Mouse (Mus musculus) thymus, postnatal 0 days (tissue): ENCODE measurements around the gene Shroom3. TPM values are rescaled to one million over a fixed set of nuclear protein-coding genes. Genes with fewer than 3 reads are reported as not detected.
A peak's percentile ranks its signal among the peaks of the same experiment; 100 is the strongest.

Source experiments
- DNase-seq: peaks from one replicate; pipeline ENCODE4 v3.0.0-alpha.2; 2015; ENCODE audit warnings: low spot score
- polyA plus RNA-seq: library from polyadenylated mRNA; unstranded; fragments of >200 nt; fragmentation: Nextera tagmentation; extraction: Ambion mirVana; gene quantifications from 2 replicates; pipeline ENCODE4 v1.2.1, GENCODE M21; 2015

Shroom3 gene
- polyA plus RNA-seq, 1 experiment from 2014 or later, result 0.77 TPM

DNA sequence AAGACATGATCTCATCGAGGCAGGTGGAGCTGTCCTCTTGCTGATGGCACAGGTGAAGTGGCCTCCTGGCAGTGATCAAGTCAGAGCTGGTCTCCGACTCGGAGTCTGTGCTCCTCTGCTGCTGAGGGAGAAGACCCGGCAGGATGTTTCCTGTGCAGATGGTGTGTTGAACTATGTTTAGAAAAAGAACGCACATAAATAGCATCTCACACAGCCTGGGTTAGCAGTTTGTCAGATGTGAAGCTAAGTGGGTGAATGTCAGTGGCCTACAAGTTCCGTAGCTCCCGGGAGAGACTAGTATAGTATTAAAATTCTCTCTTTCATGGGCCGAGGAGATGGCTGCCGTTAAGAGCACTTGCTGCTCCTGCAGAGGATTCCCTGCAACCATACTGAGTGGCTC is 276.5 kb downstream of the Shroom3 start:
- DNase-seq, result no peak

DNA sequence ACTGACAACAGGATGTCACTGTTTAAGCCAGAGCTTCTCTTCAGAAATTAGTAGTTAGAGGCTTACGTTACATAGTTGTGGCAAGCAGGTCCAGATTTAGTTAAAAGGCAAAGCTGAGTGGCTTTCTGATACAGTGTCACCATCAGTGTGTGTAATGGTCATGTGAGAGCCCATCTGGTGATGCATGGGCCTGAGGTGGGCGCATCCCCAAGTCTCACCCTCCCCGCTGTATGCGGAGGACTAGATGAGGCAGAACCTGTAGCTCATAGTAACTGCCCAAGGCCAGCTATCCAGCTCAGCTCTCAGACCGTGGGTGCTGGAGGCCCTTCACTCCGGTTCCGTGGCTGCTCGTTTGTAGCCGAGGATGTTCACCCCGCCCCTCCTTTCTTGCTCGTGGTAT is 278.1 kb downstream of the Shroom3 start:
- no peak for DNase-seq

GRCm38 (mm10) chr5:92961770-92962231 is 278.6 kb downstream of the Shroom3 start:
- DNase-seq, result no peak

- DNase-seq, result peak; percentile 6
These were observed 281.5 kb downstream of the Shroom3 start for GRCm38 (mm10) chr5:92964691-92965090.

- DNase-seq, result no peak
These were observed 283.9 kb downstream of the Shroom3 start for GRCm38 (mm10) chr5:92967143-92967542.

- DNase-seq, result no peak
These were observed 284.7 kb downstream of the Shroom3 start for GRCm38 (mm10) chr5:92967906-92968305.

DNA sequence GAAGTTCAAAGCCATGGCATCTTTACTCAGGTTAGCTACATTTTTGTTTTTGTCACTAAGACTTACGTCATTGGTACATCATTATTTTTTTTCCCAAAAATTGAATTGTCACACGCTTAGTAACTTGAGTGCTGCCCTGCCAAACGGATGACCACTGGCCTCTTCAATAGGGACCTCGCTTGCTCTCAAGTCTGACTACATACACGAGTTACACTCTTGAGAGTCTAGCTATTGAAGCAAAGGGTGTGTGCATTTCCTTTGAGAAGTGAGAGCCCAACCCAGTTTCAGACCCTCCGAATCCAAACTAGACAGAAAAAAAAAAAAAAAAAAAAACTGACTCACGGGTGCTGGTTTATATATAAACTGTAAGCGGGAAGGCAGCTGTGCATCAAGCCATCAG is 286.2 kb downstream of the Shroom3 start:
- no peak for DNase-seq

DNA sequence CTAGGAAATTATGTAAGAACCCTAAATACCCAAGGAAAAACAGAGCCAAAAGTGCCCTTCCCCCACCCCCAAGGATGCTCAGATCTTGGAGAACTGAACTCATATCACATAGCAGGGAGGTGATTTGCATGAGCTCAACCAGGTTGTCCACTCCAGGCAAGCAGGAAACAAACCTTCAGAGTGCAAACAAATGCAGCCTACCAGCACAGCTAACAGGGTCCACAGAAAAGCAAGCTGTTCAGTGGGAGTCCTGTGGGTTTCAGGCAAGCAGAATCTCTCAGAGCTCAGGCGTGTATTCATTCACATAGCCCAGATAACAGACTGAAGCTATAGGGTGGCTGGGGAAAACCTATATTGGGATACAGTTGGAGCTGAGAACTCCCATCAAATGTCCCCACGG is 286.7 kb downstream of the Shroom3 start:
- no peak for DNase-seq

DNA sequence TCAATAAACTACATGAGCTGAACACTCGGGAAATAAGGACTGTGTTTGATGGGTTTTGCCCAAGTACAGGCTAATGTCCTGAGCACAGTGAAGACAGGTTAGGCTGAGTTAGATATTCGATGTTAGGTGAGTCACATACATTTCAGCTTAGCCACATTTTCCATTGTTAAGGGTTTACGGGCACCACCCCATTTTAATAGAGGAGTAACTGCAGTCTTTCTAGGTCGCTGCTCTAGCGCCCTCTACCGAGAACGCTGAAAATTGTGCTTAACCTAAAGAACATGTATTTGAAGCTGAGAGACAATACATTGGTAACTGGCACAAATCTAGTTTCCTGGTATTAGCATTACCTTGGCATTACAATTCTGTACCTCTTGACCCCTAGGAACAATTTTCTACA is 287.2 kb downstream of the Shroom3 start:
- DNase-seq, result peak; percentile 19

GRCm38 (mm10) chr5:92980393-92980792 is 297.2 kb downstream of the Shroom3 start:
- DNase-seq, result no peak

DNA sequence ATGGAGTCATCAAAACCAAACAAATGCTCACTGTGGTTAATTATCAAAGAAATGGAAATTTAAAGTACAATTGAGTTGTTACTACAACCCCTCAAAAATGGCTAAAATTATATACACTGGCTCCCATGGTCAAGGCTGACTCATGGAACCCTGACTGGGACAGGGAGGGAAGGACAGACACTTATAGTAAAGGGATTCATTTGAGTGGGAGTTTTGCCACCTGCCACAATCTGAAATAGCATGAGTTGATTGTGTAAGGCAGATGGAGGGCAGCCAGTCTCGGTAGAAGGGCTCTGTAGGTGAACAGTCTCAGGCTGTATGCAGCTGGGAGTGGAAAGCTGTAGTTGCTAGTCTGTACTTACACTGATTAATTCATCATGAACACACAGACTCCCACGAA is 297.6 kb downstream of the Shroom3 start:
- DNase-seq, result no peak

DNA sequence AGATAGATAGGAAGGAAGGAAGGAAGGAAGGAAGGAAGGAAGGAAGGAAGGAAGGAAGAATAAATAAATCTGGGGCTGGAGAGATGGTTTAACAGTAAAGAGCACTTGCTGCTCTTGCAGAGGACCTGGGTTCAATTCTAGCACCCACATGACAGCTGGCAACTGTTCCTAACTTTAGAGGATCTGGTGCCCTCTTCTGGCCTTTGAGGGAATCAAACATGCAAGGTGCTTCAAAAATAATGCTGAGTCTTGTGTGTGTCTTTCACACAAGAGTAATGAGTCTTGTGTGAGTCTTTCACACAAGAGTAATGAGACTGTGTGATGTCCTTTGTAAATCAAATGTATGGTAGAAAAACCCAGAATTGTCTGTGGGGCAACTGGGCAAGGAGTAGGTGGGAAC is 299.4 kb downstream of the Shroom3 start:
- no peak for DNase-seq

GRCm38 (mm10) chr5:92983942-92984341 is 300.7 kb downstream of the Shroom3 start:
- DNase-seq, result no peak

DNA sequence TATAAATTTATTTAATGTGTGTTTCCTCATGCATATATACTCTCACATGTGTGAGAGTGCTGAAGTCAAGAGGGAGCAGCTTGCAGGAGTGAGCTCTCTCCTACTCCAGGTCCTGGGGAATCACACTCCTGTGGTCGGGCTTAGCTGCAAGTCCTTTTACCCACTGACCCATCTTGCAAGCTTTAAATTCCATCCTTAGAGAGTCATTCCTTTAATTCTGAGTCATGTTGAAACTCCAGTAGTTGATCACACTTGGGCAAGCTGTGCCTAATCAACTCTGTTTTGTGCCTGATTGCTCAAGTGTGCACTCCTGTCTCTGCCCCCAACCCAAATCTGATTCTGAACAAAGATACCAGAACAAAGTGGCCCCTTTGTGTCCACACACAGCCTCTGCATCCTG is 301.5 kb downstream of the Shroom3 start:
- no peak for DNase-seq

GRCm38 (mm10) chr5:92985391-92985790 is 302.2 kb downstream of the Shroom3 start:
- no peak for DNase-seq

GRCm38 (mm10) chr5:92986651-92987610 is 303.7 kb downstream of the Shroom3 start:
- DNase-seq, result no peak

GRCm38 (mm10) chr5:92987891-92988768 is 304.9 kb downstream of the Shroom3 start:
- DNase-seq, result no peak

GRCm38 (mm10) chr5:92988769-92989356 is 305.6 kb downstream of the Shroom3 start:
- DNase-seq, result no peak

DNA sequence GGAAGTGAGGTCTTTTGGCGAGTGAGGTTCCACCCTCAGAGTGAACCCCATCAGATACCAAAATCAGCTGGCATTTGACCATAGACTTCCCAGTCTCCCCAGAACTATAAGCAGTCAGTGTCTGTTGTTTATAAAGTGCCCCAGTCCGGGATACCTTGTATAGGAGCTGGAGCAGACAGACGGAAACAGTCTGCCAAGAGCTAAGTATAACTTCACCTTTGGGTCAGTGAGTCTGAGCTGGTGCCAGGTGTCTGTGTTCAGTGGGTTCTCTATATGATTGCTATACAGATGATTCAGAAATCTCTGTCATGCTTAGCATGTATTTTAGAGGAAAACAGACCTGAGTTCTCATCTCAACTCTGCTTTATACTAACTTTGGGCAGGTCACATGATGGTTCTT is 308.9 kb downstream of the Shroom3 start:
- DNase-seq, result no peak

GRCm38 (mm10) chr5:92994309-92994708 is 311.1 kb downstream of the Shroom3 start:
- no peak for DNase-seq

GRCm38 (mm10) chr5:92994861-92995260 is 311.6 kb downstream of the Shroom3 start:
- DNase-seq, result no peak
